Mouse (Mus musculus) kidney, embryonic 14.5 days (tissue): ENCODE data around the gene Elmo1. TPM values are rescaled to one million over a fixed set of nuclear protein-coding genes. Genes with fewer than 3 reads are reported as not detected.

Experiments used
- ATAC-seq: fragments of 200-750 bp; cut with Nextera tagmentation; 2 replicates; pipeline ENCODE4 v1.8.0; 2017; ENCODE audit warnings: moderate number of reproducible peaks, mild to moderate bottlenecking, moderate TSS enrichment, moderate library complexity; ENCODE audit not compliant: low FRiP score, low TSS enrichment
- H3K27ac ChIP-seq: fragments of 300-500 bp; sonication (generic); 2 replicates; pipeline ENCODE4 v1.5.1; 2014; ENCODE audit warnings: low read depth, mild to moderate bottlenecking, low read length, moderate library complexity, mixed read lengths
- H3K27me3 ChIP-seq: fragments of 300-500 bp; sonication (generic); 2 replicates; pipeline ENCODE4 v1.6.1; 2014; ENCODE audit warnings: mild to moderate bottlenecking, low read length; ENCODE audit not compliant: control insufficient read depth, insufficient read depth
- H3K36me3 ChIP-seq: fragments of 300-500 bp; sonication (generic); 2 replicates; pipeline ENCODE4 v1.6.1; 2014; ENCODE audit warnings: low read length, mixed read lengths; ENCODE audit not compliant: control insufficient read depth, insufficient read depth
- H3K4me1 ChIP-seq: fragments of 300-500 bp; sonication (generic); 2 replicates; pipeline ENCODE4 v1.6.1; 2014; ENCODE audit warnings: low read length, mixed read lengths; ENCODE audit not compliant: control insufficient read depth, insufficient read depth
- H3K4me2 ChIP-seq: fragments of 300-500 bp; sonication (generic); replicated peaks from 2 replicates; pipeline ENCODE4 v1.6.1; 2014; ENCODE audit warnings: low read depth, mild to moderate bottlenecking, low read length
- H3K4me3 ChIP-seq: fragments of 300-500 bp; sonication (generic); 2 replicates; pipeline ENCODE4 v1.5.1; 2014; ENCODE audit warnings: mild to moderate bottlenecking, low read length
- H3K9ac ChIP-seq: fragments of 300-500 bp; sonication (generic); 2 replicates; pipeline ENCODE4 v1.6.1; 2014; ENCODE audit warnings: low read depth, mild to moderate bottlenecking, low read length, moderate library complexity
- H3K9me3 ChIP-seq: fragments of 300-500 bp; sonication (generic); 2 replicates; pipeline ENCODE4 v1.6.1; 2016; ENCODE audit warnings: low read length; ENCODE audit not compliant: control insufficient read depth
- WGBS: fragments of 180-500 bp; shearing (Covaris S2); extraction: QIAGEN DNeasy Blood & Tissue Kit; methylation state at CpG from one replicate; pipeline ENCODE4 v1.1.7; 2014; 5-methylcytosine and 5-hydroxymethylcytosine counted together
- polyA plus RNA-seq: library from polyadenylated mRNA; unstranded; fragments of >200 nt; fragmentation: Nextera tagmentation; extraction: Ambion mirVana; gene quantifications from 2 replicates; pipeline ENCODE4 v1.2.1, GENCODE M21; 2014

Elmo1 gene
- polyA plus RNA-seq, 1 experiment from 2014 or later = 15.4 TPM

DNA sequence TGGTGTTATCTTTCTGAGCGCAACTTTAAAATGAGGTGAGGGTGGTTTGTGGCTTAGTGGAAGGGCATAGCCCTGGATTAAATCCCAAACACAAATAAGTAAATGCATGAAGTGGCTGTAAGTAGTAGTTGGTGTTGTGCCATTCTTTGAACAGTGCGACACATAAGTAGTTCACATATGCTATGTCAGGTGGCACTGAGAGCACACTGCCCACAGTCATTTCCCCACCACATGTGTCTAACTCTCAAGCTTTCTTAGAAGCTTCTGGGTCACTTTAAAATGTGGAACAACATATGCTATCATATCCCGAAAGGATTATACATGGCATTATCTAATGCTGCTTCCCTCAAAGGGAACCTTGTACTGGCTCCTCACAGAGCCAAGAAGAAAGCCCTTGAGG is 424.3 kb downstream of the Elmo1 start:
- no peak overlapping the region for H3K4me2 ChIP-seq
- H3K27me3 ChIP-seq = no peaks in the 10 kb centered on the region
- no peaks in the 10 kb centered on the region for H3K4me1 ChIP-seq
- WGBS = 94% methylated on average over 3 of the region's 3 CpGs
- no peak overlapping the region for H3K9ac ChIP-seq
- no peak overlapping the region for H3K27ac ChIP-seq
- no peak for ATAC-seq
- no peak overlapping the region for H3K4me3 ChIP-seq
- H3K9me3 ChIP-seq = no peaks in the 10 kb centered on the region
- H3K36me3 ChIP-seq = no peaks in the 10 kb centered on the region

- Histone ChIP-seq H3K4me1 (no peaks in the 10 kb centered on the region), H3K27me3 (no peaks in the 10 kb centered on the region), H3K9ac (no peak overlapping the region), H3K27ac (no peak overlapping the region), H3K4me2 (no peak overlapping the region), H3K4me3 (no peak overlapping the region), H3K36me3 (no peaks in the 10 kb centered on the region), H3K9me3 (no peaks in the 10 kb centered on the region)
- no peak for ATAC-seq
- WGBS = 76% methylated on average over 4 of the region's 4 CpGs
Observed at GRCm38 (mm10) chr13:20516096-20516495, 425.7 kb downstream of the Elmo1 start.

- no peaks in the 10 kb centered on the region for H3K9me3 ChIP-seq
- no peaks in the 10 kb centered on the region for H3K4me1 ChIP-seq
- no peak overlapping the region for H3K9ac ChIP-seq
- no peak for ATAC-seq
- WGBS = 74% methylated on average over 4 of the region's 4 CpGs
- no peaks in the 10 kb centered on the region for H3K27me3 ChIP-seq
- no peaks in the 10 kb centered on the region for H3K36me3 ChIP-seq
- H3K4me3 ChIP-seq = no peak overlapping the region
- no peak overlapping the region for H3K27ac ChIP-seq
- H3K4me2 ChIP-seq = no peak overlapping the region
Observed at GRCm38 (mm10) chr13:20517702-20518101, 427.3 kb downstream of the Elmo1 start.

- H3K27me3 ChIP-seq = no peaks in the 10 kb centered on the region
- H3K4me2 ChIP-seq = no peak overlapping the region
- ATAC-seq = peak; percentile 91
- H3K4me3 ChIP-seq = no peak overlapping the region
- H3K9me3 ChIP-seq = no peaks in the 10 kb centered on the region
- 44% methylated on average over 3 of the region's 3 CpGs for WGBS
- H3K9ac ChIP-seq = no peak overlapping the region
- H3K36me3 ChIP-seq = no peaks in the 10 kb centered on the region
- no peak overlapping the region for H3K27ac ChIP-seq
- H3K4me1 ChIP-seq = no peaks in the 10 kb centered on the region
Observed at GRCm38 (mm10) chr13:20521492-20521891, 431.1 kb downstream of the Elmo1 start.

- Histone ChIP-seq H3K27ac (no peak overlapping the region), H3K4me1 (no peaks in the 10 kb centered on the region), H3K4me2 (no peak overlapping the region), H3K9ac (no peak overlapping the region), H3K4me3 (no peak overlapping the region), H3K27me3 (no peaks in the 10 kb centered on the region), H3K36me3 (no peaks in the 10 kb centered on the region), H3K9me3 (no peaks in the 10 kb centered on the region)
- no peak for ATAC-seq
- WGBS = 79% methylated on average over 1 of the region's 1 CpGs
Observed at GRCm38 (mm10) chr13:20523671-20524070, 433.3 kb downstream of the Elmo1 start.

GRCm38 (mm10) chr13:20525844-20526243 is 435.4 kb downstream of the Elmo1 start:
- Histone ChIP-seq H3K4me3 (no peak overlapping the region), H3K9ac (no peak overlapping the region), H3K27ac (no peak overlapping the region), H3K36me3 (no peaks in the 10 kb centered on the region), H3K4me1 (no peaks in the 10 kb centered on the region), H3K9me3 (no peaks in the 10 kb centered on the region), H3K27me3 (no peaks in the 10 kb centered on the region), H3K4me2 (no peak overlapping the region)
- no peak for ATAC-seq
- WGBS = 74% methylated on average over 4 of the region's 4 CpGs

- Histone ChIP-seq H3K9me3 (no peaks in the 10 kb centered on the region), H3K4me2 (no peak overlapping the region), H3K27ac (no peak overlapping the region), H3K27me3 (no peaks in the 10 kb centered on the region), H3K9ac (no peak overlapping the region), H3K36me3 (no peaks in the 10 kb centered on the region), H3K4me1 (no peaks in the 10 kb centered on the region), H3K4me3 (no peak overlapping the region)
- WGBS = 94% methylated on average over 1 of the region's 1 CpGs
- ATAC-seq = no peak
Observed at GRCm38 (mm10) chr13:20537053-20537452, 446.7 kb downstream of the Elmo1 start.

DNA sequence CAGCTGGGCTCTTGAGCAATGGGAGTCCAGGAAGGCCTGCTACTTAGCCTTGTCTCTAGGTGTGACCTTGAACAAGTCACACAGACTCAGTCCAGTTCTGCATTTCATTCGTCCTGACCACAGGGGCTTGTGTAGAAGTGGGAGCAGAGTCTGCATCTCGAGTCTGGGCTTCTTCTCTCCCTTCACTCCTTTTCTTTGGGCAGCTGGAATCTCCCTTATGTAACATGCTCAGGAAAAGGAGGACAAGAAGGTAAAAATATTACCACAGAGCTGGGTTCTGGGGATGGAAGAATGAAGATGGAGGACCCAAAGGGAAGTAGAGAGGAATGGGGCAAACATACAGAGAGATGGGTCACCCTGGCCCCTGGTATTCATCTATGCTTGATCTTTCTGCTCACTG is 447.1 kb downstream of the Elmo1 start:
- H3K4me3 ChIP-seq = no peak overlapping the region
- H3K36me3 ChIP-seq = no peaks in the 10 kb centered on the region
- no peaks in the 10 kb centered on the region for H3K9me3 ChIP-seq
- no peak overlapping the region for H3K27ac ChIP-seq
- no peak overlapping the region for H3K4me2 ChIP-seq
- no peak for ATAC-seq
- no peak overlapping the region for H3K9ac ChIP-seq
- H3K27me3 ChIP-seq = no peaks in the 10 kb centered on the region
- H3K4me1 ChIP-seq = no peaks in the 10 kb centered on the region
- 83% methylated on average over 2 of the region's 2 CpGs for WGBS

DNA sequence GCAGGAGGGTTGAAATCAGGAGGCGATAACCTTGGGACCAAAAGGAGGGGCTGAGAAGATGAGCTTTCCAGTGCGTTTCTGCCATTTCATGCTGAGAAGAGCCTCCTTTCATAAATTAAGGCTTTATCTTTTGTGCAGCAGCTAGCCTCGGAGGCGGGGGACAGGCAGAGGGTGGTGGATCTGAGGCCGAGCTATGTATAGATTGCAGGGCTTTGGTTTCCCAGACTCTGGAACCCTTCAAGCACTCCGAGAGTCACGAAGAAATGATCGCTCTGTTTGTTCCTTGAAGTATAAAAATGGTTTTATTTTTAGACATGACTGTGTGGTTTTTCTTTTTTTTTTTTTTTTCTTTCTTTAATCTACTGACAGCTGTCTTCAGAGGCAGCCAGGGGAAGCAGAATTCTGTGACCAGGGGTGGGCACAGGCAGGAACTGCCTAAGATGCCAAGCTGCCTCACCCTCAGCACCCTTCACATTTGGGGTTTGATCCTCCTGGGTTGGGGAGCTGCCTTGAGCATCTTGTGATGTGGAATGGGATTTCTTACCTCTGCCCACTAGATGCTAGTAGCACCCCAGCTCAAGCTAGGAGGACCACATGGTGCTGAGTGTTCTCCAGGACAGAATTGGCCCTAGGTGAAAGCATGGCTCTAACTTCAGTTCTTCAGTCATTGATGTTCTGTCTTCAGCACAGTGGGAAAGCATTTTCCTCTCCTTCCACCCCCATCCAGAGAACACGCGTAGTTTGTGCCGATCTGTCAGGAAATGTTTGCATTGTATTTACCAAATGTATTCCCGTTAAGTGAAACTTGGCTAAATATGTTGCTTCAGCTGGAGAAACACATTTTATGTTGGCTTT is 448.0 kb downstream of the Elmo1 start:
- 74% methylated on average over 12 of the region's 12 CpGs for WGBS
- H3K27ac ChIP-seq = no peak overlapping the region
- no peak overlapping the region for H3K9ac ChIP-seq
- no peaks in the 10 kb centered on the region for H3K9me3 ChIP-seq
- H3K4me2 ChIP-seq = no peak overlapping the region
- no peaks in the 10 kb centered on the region for H3K27me3 ChIP-seq
- no peaks in the 10 kb centered on the region for H3K4me1 ChIP-seq
- H3K4me3 ChIP-seq = no peak overlapping the region
- H3K36me3 ChIP-seq = no peaks in the 10 kb centered on the region
- ATAC-seq = no peak
